Mouse (Mus musculus) embryonic facial prominence, embryonic 11.5 days (tissue): ENCODE data around the gene Krt82. TPM values are rescaled to one million over a fixed set of nuclear protein-coding genes. Genes with fewer than 3 reads are reported as not detected.
A peak's percentile ranks its signal among the peaks of the same experiment; 100 is the strongest.

Experiments
- ATAC-seq: fragments of 200-750 bp; cut with Nextera tagmentation; replicated peaks from 2 replicates; pipeline ENCODE4 v1.8.0; 2017; ENCODE audit warnings: low read depth; ENCODE audit not compliant: insufficient number of reproducible peaks, low FRiP score, low TSS enrichment
- DNase-seq: peaks from one replicate; pipeline ENCODE4 v3.0.0-alpha.2; 2015; ENCODE audit warnings: low spot score
- H3K27ac ChIP-seq: fragments of 300-500 bp; sonication (generic); replicated peaks from 2 replicates; pipeline ENCODE4 v1.5.1; 2014; ENCODE audit warnings: mild to moderate bottlenecking, low read depth, low read length, control low read depth
- H3K27me3 ChIP-seq: fragments of 300-500 bp; sonication (generic); 2 replicates; pipeline ENCODE4 v1.6.1; 2014; ENCODE audit warnings: mild to moderate bottlenecking, low read length, moderate library complexity, mixed read lengths; ENCODE audit not compliant: control insufficient read depth, insufficient read depth
- H3K36me3 ChIP-seq: fragments of 300-500 bp; sonication (generic); replicated peaks from 2 replicates; pipeline ENCODE4 v1.6.1; 2014; ENCODE audit warnings: low read depth, mild to moderate bottlenecking, low read length, moderate library complexity, mixed read lengths; ENCODE audit not compliant: control insufficient read depth, insufficient read depth
- H3K4me1 ChIP-seq: fragments of 300-500 bp; sonication (generic); 2 replicates; pipeline ENCODE4 v1.6.1; 2014; ENCODE audit warnings: low read length, mixed read lengths; ENCODE audit not compliant: control insufficient read depth, insufficient read depth
- H3K4me2 ChIP-seq: fragments of 300-500 bp; sonication (generic); 2 replicates; pipeline ENCODE4 v1.6.1; 2014; ENCODE audit warnings: low read depth, mild to moderate bottlenecking, control low read depth, low read length, moderate library complexity
- H3K4me3 ChIP-seq: fragments of 300-500 bp; sonication (generic); 2 replicates; pipeline ENCODE4 v1.5.1; 2014; ENCODE audit warnings: low read depth, low read length, control low read depth
- H3K9ac ChIP-seq: fragments of 300-500 bp; sonication (generic); replicated peaks from 2 replicates; pipeline ENCODE4 v1.6.1; 2014; ENCODE audit warnings: mild to moderate bottlenecking, control low read depth, low read length
- H3K9me3 ChIP-seq: fragments of 300-500 bp; sonication (generic); replicated peaks from 2 replicates; pipeline ENCODE4 v1.6.1; 2016; ENCODE audit warnings: mild to moderate bottlenecking, low read length, inconsistent platforms, mixed read lengths; ENCODE audit not compliant: control insufficient read depth
- WGBS: fragments of 180-500 bp; shearing (Covaris S2); extraction: QIAGEN DNeasy Blood & Tissue Kit; methylation state at CpG from one replicate; pipeline ENCODE4 v1.1.7; 2014; 5-methylcytosine and 5-hydroxymethylcytosine counted together
- polyA plus RNA-seq: library from polyadenylated mRNA; unstranded; fragments of >200 nt; fragmentation: Nextera tagmentation; extraction: Ambion mirVana; gene quantifications from 2 replicates; pipeline ENCODE4 v1.2.1, GENCODE M21; 2014

The Krt82 gene
- polyA plus RNA-seq, 1 experiment from 2014 or later = not detected

DNA sequence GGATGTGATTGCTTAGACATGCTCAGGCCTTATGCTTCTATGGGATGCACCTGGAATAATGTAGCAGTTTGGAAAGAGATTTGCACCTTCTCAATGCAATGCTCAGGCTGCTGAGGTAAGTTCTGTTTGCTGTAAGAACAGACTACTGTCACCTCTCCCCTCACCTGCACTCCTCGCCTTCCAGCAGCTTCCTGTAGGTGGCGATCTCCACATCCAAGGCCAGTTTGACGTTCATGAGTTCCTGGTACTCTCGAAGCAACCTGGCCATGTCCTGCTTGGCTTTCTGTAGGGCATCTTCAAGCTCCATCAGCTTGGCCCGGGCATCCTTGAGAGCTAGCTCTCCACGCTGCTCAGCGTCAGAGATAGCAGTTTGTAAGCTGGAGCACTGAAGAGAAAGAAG lies 17.3 kb upstream of the Krt82 start:
- Histone ChIP-seq H3K27ac (no peak overlapping the region), H3K9me3 (no peaks in the 10 kb centered on the region), H3K4me3 (no peak overlapping the region), H3K4me1 (no peaks in the 10 kb centered on the region), H3K4me2 (no peak overlapping the region), H3K9ac (no peak overlapping the region), H3K27me3 (no peaks in the 10 kb centered on the region), H3K36me3 (no peaks in the 10 kb centered on the region)
- ATAC-seq (no peak), DNase-seq (no peak)
- 44% methylated on average over 7 of the region's 7 CpGs for WGBS

DNA sequence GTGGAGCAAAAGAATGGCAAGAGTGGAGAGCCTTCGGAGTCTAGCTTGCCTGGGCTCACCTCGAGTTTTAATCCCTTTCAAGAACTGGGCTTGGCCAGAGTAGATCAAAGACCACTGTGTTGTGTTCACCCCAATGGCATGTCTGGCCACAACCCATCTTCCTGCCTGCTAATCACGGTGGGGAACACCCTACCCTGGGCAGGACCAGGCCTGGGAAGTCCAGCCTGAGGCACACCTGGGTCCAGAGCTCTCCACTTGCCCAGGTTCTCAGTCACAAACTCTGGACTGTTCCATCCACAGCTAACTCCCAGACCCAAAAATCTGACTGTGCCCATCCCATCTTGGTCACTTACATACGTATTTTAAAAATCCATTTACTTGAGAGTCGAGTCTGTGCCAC lies 12.4 kb upstream of the Krt82 start, which contains the start of gene Krt90:
Krt90 (minus strand) TSS at position 101 of the 400 bp plus-strand sequence.
- Histone ChIP-seq H3K4me1 (peaks cover 2% of the 10 kb centered on the region; the same call in 1 of the 2 replicates), H3K27ac (no peak within 1 kb of the TSS), H3K4me3 (no peak within 1 kb of the TSS), H3K4me2 (no peak within 1 kb of the TSS), H3K9ac (no peak within 1 kb of the TSS), H3K36me3 (no peaks in the 10 kb centered on the region), H3K27me3 (no peaks in the 10 kb centered on the region), H3K9me3 (no peaks in the 10 kb centered on the region)
- no peak for ATAC-seq
- no peak for DNase-seq
- WGBS = 67% methylated on average over 5 of the region's 5 CpGs

DNA sequence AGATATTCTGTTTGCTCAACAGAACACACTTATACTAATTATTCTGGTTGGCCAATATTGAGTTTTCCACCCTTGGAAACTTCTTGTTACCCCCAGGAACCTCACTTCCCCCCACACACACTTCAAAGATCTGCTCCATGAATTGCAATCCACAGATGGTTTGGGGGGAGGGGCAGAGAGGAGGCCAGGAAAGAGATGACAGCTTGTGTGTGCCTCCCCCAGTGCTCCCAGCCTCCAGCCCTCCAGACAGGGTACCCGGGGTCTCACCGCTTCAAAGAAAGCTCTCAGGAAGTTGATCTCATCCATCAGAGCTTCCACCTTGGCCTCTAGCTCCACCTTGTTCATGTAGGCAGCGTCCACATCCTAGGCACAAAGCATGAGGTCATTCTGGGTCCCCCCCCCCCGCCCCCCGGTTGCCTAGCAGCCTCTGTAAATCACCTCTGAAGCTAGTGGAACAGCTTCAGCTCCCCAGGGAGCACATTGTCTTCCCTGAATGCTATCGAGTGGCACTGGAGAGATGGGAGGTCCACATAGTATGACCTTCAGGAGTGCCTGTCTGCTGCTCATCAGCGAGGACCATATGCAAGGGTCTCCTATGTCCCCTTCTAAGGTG lies 7.7 kb upstream of the Krt82 start:
- Histone ChIP-seq H3K4me3 (no peak overlapping the region), H3K36me3 (no peaks in the 10 kb centered on the region), H3K27me3 (no peaks in the 10 kb centered on the region), H3K9ac (no peak overlapping the region), H3K27ac (no peak overlapping the region), H3K4me2 (no peak overlapping the region), H3K4me1 (peaks cover 2% of the 10 kb centered on the region; the same call in 1 of the 2 replicates), H3K9me3 (no peaks in the 10 kb centered on the region)
- 13% methylated on average over 7 of the region's 7 CpGs for WGBS
- DNase-seq (peak; percentile 23), ATAC-seq (peak; percentile 40; the same call in 1 of the 2 replicates)

DNA sequence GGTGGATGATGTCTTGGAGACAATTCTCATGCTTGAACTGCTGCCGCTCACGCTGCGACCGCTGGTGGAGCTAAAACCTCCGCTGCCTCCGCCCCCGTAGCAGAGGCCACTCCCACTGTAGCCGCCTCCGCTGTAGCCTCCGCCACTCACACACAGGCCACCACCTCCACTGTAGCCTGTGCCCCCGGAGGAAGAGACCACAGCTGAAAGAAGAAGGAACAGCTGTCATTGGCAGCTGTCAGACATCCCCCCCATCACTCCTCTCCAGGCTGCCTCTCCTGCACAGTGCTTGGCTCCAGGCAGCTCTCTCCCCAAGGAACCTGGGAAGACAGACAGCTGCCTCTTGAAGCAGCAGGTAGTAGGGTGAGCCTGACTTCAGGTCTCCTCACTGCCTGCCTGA lies 2.7 kb upstream of the Krt82 start:
- H3K9ac ChIP-seq = no peak overlapping the region

DNA sequence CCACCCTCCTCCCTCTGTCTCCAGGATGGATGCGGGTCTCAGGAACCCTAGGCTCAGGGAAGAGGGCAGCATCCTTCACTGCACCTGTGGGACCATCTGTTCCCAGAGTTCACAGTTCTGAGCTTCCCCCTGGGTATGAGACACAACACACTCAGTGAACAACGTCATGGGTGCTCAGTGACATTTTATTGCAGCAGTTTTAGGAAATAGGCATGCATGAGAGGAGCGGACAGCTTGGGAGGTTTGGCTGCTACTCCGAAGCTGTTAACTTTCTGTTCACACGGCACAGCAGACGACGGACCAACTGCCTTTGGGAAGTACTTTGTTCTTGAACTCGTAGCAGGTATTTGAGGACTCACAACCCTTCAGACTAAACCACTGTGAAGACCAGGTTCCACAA lies 1.7 kb upstream of the Krt82 start:
- WGBS = 89% methylated on average over 8 of the region's 8 CpGs
- Histone ChIP-seq H3K4me1 (no peaks in the 10 kb centered on the region), H3K4me3 (no peak overlapping the region), H3K27me3 (no peaks in the 10 kb centered on the region), H3K27ac (no peak overlapping the region), H3K36me3 (no peaks in the 10 kb centered on the region), H3K9ac (no peak overlapping the region), H3K9me3 (no peaks in the 10 kb centered on the region), H3K4me2 (no peak overlapping the region)
- ATAC-seq (no peak), DNase-seq (no peak)

More for the DNA sequence above, 2.7 kb upstream of the Krt82 start:
- H3K4me3 ChIP-seq = no peak overlapping the region
- H3K27ac ChIP-seq = no peak overlapping the region
- peaks cover under 1% of the 10 kb centered on the region; the same call in 1 of the 2 replicates for H3K4me1 ChIP-seq
- no peak overlapping the region; the same call in 1 of the 2 replicates for H3K4me2 ChIP-seq
- H3K27me3 ChIP-seq = no peaks in the 10 kb centered on the region
- no peaks in the 10 kb centered on the region for H3K9me3 ChIP-seq
- H3K36me3 ChIP-seq = no peaks in the 10 kb centered on the region
- 0% methylated on average over 11 of the region's 11 CpGs for WGBS
- DNase-seq (peak; percentile 63), ATAC-seq (peak; percentile 62)

DNA sequence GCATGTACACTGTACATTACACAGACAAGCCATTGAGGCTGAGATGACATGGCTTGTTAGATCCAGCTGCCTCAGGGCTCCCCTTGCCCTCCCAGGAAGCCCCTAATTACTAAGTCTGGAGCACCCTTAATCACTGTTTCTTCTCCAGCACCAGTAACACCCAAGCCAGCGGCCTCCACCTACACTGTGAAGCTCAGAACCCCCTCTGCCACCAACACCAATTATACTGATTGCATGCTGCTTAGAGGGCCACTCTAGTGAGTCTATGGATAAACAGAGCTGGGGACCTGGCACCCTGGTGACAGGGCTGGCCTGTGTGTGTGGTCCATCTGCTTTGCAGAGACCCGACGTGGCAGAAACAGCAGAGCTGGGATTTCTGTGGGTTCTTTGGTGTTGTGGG lies 6.0 kb downstream of the Krt82 start:
- Histone ChIP-seq H3K27me3 (no peaks in the 10 kb centered on the region), H3K4me1 (no peaks in the 10 kb centered on the region), H3K27ac (no peak overlapping the region), H3K4me2 (no peak overlapping the region), H3K9me3 (no peaks in the 10 kb centered on the region), H3K36me3 (no peaks in the 10 kb centered on the region), H3K4me3 (no peak overlapping the region), H3K9ac (no peak overlapping the region)
- ATAC-seq (no peak), DNase-seq (no peak)
- WGBS = 46% methylated on average over 3 of the region's 3 CpGs

DNA sequence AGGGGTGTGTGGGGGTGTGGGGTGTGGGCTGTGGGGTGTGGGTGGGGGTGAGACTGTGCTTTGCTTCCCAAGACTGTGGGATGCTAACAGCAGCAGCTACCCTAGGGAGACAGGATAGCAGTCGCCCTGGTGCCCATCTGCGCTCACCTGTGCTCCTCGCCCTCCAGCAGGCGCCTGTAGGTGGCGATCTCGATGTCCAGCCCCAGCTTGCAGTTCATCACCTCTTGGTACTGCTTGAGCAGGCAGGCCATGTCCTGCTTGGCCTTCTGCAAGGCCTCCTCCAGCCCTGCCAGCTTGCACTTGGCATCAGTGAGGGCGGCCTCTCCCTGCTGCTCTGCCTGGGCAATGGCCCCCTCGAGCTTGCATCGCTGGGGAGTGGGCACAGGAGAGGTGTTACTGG lies 7.9 kb downstream of the Krt82 start:
- no peak overlapping the region for H3K9ac ChIP-seq
- H3K4me3 ChIP-seq = no peak overlapping the region
- no peaks in the 10 kb centered on the region for H3K9me3 ChIP-seq
- DNase-seq (no peak), ATAC-seq (no peak)
- H3K36me3 ChIP-seq = no peaks in the 10 kb centered on the region
- H3K27ac ChIP-seq = no peak overlapping the region
- H3K4me1 ChIP-seq = no peaks in the 10 kb centered on the region
- 61% methylated on average over 9 of the region's 9 CpGs for whole genome bisulfite sequencing
- H3K27me3 ChIP-seq = no peaks in the 10 kb centered on the region
- H3K4me2 ChIP-seq = no peak overlapping the region

DNA sequence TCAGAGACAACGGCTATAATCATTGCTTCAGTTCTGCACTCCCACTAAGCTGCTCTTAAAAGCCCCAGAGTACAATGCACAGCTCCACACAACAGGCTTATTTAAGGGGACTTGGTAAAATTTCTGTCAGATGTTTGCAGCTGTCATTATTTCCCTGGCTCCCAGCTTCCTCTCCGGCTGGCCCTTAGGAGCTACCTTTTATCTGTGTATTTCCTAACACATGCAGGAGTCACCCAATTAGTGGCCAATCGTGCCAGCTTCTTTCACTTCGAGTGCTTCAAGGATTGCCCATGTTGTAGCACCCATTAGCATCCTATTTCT lies 11.9 kb downstream of the Krt82 start:
- Histone ChIP-seq H3K9ac (no peak overlapping the region), H3K9me3 (no peaks in the 10 kb centered on the region), H3K4me1 (no peaks in the 10 kb centered on the region), H3K36me3 (no peaks in the 10 kb centered on the region), H3K27me3 (no peaks in the 10 kb centered on the region), H3K4me3 (no peak overlapping the region), H3K4me2 (no peak overlapping the region), H3K27ac (no peak overlapping the region)
- 64% methylated on average over 4 of the region's 4 CpGs for WGBS
- DNase-seq (no peak), ATAC-seq (no peak)
